Mouse (Mus musculus) hindbrain, embryonic 12.5 days (tissue): Measurements from ENCODE around the gene Baz2b. TPM values are rescaled to one million over a fixed set of nuclear protein-coding genes. Genes with fewer than 3 reads are reported as not detected.
A peak's percentile ranks its signal among the peaks of the same experiment; 100 is the strongest.
"Not testable (repeated sequence)": the region's sequence is repeated elsewhere in the genome, so short reads cannot be mapped to it uniquely, and the experiment has no call there.

Experiments used
- ATAC-seq: fragments of 200-750 bp; cut with Nextera tagmentation; 2 replicates; pipeline ENCODE4 v1.8.0; 2017; ENCODE audit warnings: moderate TSS enrichment; ENCODE audit not compliant: low FRiP score
- H3K27ac ChIP-seq: fragments of 300-500 bp; sonication (generic); 2 replicates; pipeline ENCODE4 v1.5.1; 2016; ENCODE audit warnings: mild to moderate bottlenecking
- H3K27me3 ChIP-seq: fragments of 300-500 bp; sonication (generic); 2 replicates; pipeline ENCODE4 v1.6.1; 2016; ENCODE audit warnings: mild to moderate bottlenecking
- H3K36me3 ChIP-seq: fragments of 300-500 bp; sonication (generic); 2 replicates; pipeline ENCODE4 v1.6.1; 2016; ENCODE audit warnings: mild to moderate bottlenecking
- H3K4me1 ChIP-seq: fragments of 300-500 bp; sonication (generic); 2 replicates; pipeline ENCODE4 v1.6.1; 2016
- H3K4me2 ChIP-seq: fragments of 300-500 bp; sonication (generic); replicated peaks from 2 replicates; pipeline ENCODE4 v1.6.1; 2016; ENCODE audit warnings: mild to moderate bottlenecking
- H3K4me3 ChIP-seq: fragments of 300-500 bp; sonication (generic); 2 replicates; pipeline ENCODE4 v1.5.1; 2016; ENCODE audit warnings: mild to moderate bottlenecking
- H3K9ac ChIP-seq: fragments of 300-500 bp; sonication (generic); 2 replicates; pipeline ENCODE4 v1.6.1; 2016; ENCODE audit warnings: mild to moderate bottlenecking, moderate library complexity
- H3K9me3 ChIP-seq: fragments of 300-500 bp; sonication (generic); replicated peaks from 2 replicates; pipeline ENCODE4 v1.6.1; 2016; ENCODE audit warnings: mild to moderate bottlenecking
- WGBS: fragments of 180-500 bp; shearing (Covaris S2); methylation state at CpG from one replicate; pipeline ENCODE4 v1.1.7; 2016; 5-methylcytosine and 5-hydroxymethylcytosine counted together
- polyA plus RNA-seq: library from polyadenylated mRNA; unstranded; fragments of >200 nt; fragmentation: Nextera tagmentation; extraction: Ambion mirVana; gene quantifications from 2 replicates; pipeline ENCODE4 v1.2.1, GENCODE M21; 2016

Gene Baz2b
- polyA plus RNA-seq, 1 experiment from 2014 or later, result 92.4 TPM

DNA sequence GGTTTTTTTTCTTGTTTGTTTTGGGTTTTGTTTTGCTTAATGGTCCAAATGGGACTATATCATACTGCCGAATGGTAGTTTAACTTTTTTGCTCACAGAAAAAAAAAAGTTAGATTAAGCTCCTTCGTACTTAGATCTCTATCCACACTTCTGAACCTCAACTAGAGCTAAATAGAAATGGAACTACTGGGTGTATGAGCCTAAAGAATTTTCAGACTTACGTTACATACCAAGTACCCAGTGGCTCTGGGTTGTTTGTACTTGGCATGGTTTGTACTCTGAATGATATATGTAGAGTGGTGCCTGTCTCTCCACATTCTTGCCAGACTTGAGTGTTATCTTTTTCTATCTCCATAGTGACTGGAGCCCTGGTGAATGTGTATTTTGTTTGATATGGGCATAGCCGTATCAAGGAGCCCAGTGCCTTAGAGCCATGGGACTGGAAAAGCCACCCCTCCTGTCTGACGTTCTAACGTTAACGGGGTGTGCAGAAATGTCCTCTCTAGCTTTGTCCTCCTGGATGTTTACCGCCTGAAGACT, 326.8 kb downstream of the Baz2b start:
- Histone ChIP-seq H3K27me3 (no peaks in the 10 kb centered on the region), H3K36me3 (no peaks in the 10 kb centered on the region), H3K4me1 (no peaks in the 10 kb centered on the region), H3K9me3 (no peaks in the 10 kb centered on the region), H3K4me2 (peak overlapping the region; percentile 68), H3K27ac (no peak overlapping the region), H3K9ac (no peak overlapping the region), H3K4me3 (peak overlapping the region; percentile 75)
- ATAC-seq, result peak; percentile 41
- WGBS, result 79% methylated on average over 8 of the region's 8 CpGs

DNA sequence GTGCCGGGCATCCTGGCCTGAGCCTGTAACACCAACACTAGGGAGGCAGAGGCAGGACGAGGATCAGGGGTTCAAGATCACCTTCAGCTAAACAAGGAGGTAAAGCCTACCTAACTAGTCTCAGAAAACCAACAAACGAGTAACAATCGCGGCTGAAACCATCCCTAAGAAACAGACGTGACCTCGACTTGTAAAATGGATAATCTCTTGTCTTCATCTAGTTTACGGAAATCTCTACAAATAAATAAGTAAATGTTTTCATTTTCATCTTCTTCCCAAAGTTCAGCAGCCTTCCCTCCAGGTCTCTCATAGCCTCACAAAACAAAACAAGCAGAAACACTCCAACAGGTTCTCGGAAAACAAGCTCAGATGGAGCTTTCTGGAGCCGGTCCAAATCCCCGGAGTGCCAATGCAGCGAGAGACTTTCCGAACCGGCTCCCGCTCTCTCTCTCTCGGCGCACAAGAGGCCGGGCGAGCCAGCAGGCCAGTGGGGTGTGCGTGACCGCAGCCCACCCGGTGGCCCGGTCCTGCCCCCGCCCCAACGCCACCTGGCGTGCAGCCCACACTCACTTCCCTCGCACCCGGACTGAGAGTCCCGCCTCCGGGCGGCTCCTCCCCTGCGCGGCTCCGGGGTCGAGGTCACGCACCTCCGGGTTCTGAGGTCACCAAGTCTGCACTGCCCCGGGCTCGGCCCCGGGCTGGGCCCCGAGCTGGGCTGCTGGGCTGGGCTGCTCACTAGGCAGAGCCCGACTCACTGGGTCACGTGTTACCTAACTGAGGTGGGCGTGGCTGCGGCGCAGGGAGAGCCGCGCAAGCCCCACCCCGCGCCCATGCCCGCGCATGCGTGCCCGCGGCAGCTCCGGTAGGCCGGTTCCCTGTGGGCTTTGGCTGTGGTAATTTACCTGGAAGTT, 327.6 kb downstream of the Baz2b start, which contains the start of gene Wdsub1:
Gene Wdsub1 (minus strand): TSS at position 761 of the 911 bp plus-strand sequence.
- peak within 1 kb of the TSS; percentile 67 for H3K9ac ChIP-seq
- no peaks in the 10 kb centered on the region for H3K9me3 ChIP-seq
- peak within 1 kb of the TSS; percentile 75 for H3K4me3 ChIP-seq
- 5% methylated on average over 57 of the region's 57 CpGs for WGBS
- peak; percentile 95 for ATAC-seq
- peak within 1 kb of the TSS; percentile 31; the same call in 1 of the 2 replicates for H3K27ac ChIP-seq
- peak within 1 kb of the TSS; percentile 68 for H3K4me2 ChIP-seq
- H3K4me1 ChIP-seq, result no peaks in the 10 kb centered on the region
- no peaks in the 10 kb centered on the region for H3K36me3 ChIP-seq
- no peaks in the 10 kb centered on the region for H3K27me3 ChIP-seq

DNA sequence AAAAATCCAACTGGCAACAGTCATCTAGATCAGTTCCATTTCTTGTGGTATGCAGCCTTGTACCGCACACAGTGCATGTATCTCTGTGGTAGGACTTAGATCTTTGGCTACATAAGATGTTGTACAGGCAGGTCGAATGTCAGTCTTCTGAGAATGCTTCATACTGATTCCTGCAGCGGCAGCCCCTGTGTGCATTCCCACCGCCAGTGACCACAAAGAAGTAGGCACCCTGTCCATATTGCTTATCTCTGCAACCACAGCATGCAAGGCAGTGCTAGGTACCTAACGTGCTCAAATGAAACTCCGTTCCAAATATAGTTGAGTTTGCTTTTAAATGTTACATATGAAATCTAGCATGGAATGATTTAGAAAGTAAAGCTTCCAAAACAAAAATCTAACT, 328.2 kb downstream of the Baz2b start:
- peak overlapping the region; percentile 68 for H3K4me2 ChIP-seq
- H3K9ac ChIP-seq, result no peak overlapping the region
- H3K4me3 ChIP-seq, result peak overlapping the region; percentile 75; the same call in 1 of the 2 replicates
- no peak overlapping the region for H3K27ac ChIP-seq
- WGBS, result 79% methylated on average over 6 of the region's 6 CpGs
- no peaks in the 10 kb centered on the region for H3K27me3 ChIP-seq
- H3K36me3 ChIP-seq, result no peaks in the 10 kb centered on the region
- no peaks in the 10 kb centered on the region for H3K9me3 ChIP-seq
- ATAC-seq, result no peak
- H3K4me1 ChIP-seq, result no peaks in the 10 kb centered on the region

DNA sequence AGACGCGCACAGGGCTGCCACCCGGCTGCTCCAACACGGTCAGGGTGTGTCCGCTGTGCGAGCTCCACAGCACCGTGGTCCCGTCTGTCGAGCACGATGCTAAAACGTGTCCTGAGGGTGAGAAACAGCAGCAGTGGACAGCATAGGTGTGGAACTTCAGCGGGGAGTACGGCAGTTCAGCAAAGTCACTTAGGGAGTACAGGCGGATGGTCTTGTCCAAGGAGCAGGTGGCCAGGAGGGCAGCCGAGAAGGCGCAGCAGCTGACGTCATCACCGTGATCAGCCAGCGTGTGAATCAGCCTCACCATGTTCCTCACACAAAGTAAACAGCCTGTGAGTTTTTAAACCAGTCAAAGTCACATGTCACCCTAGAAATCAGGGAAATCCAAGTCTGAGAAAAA, 331.4 kb downstream of the Baz2b start:
- WGBS, result 78% methylated on average over 19 of the region's 19 CpGs
- H3K27me3 ChIP-seq, result no peaks in the 10 kb centered on the region
- no peak for ATAC-seq
- H3K4me1 ChIP-seq, result no peaks in the 10 kb centered on the region
- no peaks in the 10 kb centered on the region for H3K9me3 ChIP-seq
- H3K36me3 ChIP-seq, result no peaks in the 10 kb centered on the region
- no peak overlapping the region for H3K27ac ChIP-seq
- H3K4me3 ChIP-seq, result no peak overlapping the region
- H3K4me2 ChIP-seq, result no peak overlapping the region
- no peak overlapping the region for H3K9ac ChIP-seq

DNA sequence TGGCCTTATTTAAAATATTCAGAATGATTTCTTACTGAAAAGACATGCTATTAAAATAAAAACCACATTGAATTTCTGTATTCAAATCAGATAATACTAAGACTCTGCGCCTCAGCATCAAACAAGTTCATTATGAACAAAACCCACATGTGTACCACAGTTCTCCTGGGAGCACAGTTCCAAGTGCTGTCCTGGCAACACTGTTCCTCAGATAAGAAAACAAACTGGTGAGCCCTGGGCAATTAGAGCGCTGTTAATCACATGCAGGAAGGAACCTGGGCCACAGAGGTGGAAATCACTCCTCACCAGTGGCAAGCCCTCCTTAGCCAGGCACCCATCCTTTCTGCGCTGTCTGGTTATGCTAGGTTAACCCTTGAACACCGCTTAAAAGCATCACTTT, 332.3 kb downstream of the Baz2b start:
- Histone ChIP-seq H3K9ac (no peak overlapping the region), H3K4me1 (no peaks in the 10 kb centered on the region), H3K27ac (peak overlapping the region; percentile 30; the same call in 1 of the 2 replicates), H3K4me2 (no peak overlapping the region), H3K9me3 (no peaks in the 10 kb centered on the region), H3K36me3 (no peaks in the 10 kb centered on the region), H3K4me3 (no peak overlapping the region), H3K27me3 (no peaks in the 10 kb centered on the region)
- WGBS, result 84% methylated on average over 4 of the region's 4 CpGs
- no peak; the same call in 1 of the 2 replicates for ATAC-seq

DNA sequence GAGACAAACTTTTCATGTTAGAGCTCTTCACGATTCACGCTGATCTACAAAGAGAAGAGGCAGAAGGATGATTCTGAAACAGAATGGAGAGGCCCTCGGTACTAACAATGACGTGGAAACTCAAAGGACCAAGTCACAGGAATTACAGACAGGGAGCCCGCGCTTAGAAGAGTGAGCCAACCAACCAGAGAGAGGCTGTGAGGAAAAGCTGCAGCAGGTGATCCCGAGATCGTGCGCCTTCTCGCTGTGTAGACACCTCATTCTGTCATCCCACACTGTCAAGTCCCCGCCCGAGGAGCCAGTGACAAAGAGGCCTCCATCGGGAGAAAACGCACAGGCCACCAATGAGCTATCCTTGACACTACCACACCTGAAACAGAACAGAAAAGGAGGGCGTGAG, 333.2 kb downstream of the Baz2b start:
- H3K9me3 ChIP-seq, result no peaks in the 10 kb centered on the region
- no peak overlapping the region for H3K9ac ChIP-seq
- H3K27ac ChIP-seq, result no peak overlapping the region
- H3K4me1 ChIP-seq, result no peaks in the 10 kb centered on the region
- no peak overlapping the region for H3K4me2 ChIP-seq
- WGBS, result 89% methylated on average over 15 of the region's 15 CpGs
- no peak for ATAC-seq
- no peak overlapping the region for H3K4me3 ChIP-seq
- no peaks in the 10 kb centered on the region for H3K27me3 ChIP-seq
- peaks cover 3% of the 10 kb centered on the region for H3K36me3 ChIP-seq

DNA sequence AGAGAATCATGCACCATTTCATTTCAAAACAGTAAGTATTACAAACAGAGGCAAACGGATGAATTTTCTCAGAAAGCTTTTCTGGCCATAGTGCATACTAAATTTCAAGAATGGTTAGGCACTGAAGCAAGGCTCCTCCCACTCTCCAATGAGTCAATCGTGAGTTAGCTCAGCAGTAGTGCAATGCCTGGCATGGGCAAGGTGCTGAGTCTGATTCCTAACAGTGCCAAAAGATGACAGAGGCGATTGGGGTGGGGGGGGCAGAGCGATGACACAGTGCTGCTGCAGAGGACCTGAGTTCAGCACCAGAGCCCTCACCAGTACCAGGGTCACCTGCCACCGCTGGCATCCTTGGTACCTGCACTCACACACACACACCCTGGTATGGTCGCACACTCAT, 339.1 kb downstream of the Baz2b start:
- H3K36me3 ChIP-seq, result peaks cover 5% of the 10 kb centered on the region
- no peak overlapping the region for H3K4me3 ChIP-seq
- H3K27ac ChIP-seq, result no peak overlapping the region
- H3K4me1 ChIP-seq, result no peaks in the 10 kb centered on the region
- no peak for ATAC-seq
- H3K4me2 ChIP-seq, result no peak overlapping the region
- no peak overlapping the region for H3K9ac ChIP-seq
- no peaks in the 10 kb centered on the region for H3K27me3 ChIP-seq
- no peaks in the 10 kb centered on the region for H3K9me3 ChIP-seq
- 90% methylated on average over 6 of the region's 6 CpGs for WGBS

DNA sequence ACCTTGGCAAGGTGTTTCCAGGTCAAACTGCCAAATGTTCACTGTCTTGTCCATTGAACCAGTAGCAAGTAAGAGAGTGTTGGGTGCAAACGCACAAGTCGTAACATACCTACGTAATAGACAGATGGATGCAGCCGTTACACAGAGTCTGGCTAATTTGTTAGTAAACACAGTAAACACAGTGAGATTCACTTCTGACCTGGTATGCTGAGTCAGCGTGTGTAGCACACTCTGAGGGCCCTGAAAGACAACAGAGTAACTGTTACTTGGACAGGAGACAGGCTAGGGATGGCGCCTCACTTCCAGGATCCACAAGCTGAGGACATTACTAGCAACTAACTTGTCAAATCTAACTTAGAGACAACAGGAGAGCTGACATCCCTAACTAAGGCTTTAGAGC, 347.0 kb downstream of the Baz2b start:
- no peak for ATAC-seq
- no peak overlapping the region for H3K4me3 ChIP-seq
- no peak overlapping the region for H3K27ac ChIP-seq
- H3K9me3 ChIP-seq, result no peaks in the 10 kb centered on the region
- H3K4me2 ChIP-seq, result no peak overlapping the region
- 91% methylated on average over 6 of the region's 6 CpGs for WGBS
- H3K27me3 ChIP-seq, result no peaks in the 10 kb centered on the region
- no peaks in the 10 kb centered on the region for H3K36me3 ChIP-seq
- 0 out of 2 replicates have a peak, but pooled peaks cover 3% of the 10 kb centered on the region for H3K4me1 ChIP-seq
- no peak overlapping the region for H3K9ac ChIP-seq

DNA sequence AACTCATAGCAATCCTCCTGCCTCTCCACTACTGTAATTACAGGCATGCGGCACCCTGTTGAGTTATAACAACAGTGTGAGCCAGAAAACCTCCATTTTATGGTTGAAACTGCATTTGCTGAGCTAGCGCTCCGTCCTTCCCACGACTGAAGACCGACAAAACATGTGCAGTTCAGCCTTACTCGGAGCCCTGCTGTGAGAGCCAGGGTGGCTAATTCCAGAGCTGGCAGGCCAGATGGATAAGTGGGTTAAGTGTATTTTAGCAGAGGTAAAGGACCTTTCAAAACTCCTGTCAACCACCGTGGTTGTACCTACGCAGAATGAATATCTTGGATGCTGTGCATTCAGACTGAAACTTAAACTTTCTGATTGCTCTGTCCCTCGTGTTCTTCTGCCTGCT, 355.3 kb downstream of the Baz2b start:
- Histone ChIP-seq H3K9ac (no peak overlapping the region), H3K4me2 (no peak overlapping the region), H3K4me3 (no peak overlapping the region), H3K27ac (no peak overlapping the region), H3K4me1 (0 out of 2 replicates have a peak, but pooled peaks cover 1% of the 10 kb centered on the region), H3K36me3 (peaks cover 9% of the 10 kb centered on the region; the same call in 1 of the 2 replicates), H3K27me3 (no peaks in the 10 kb centered on the region), H3K9me3 (no peaks in the 10 kb centered on the region)
- WGBS, result 78% methylated on average over 9 of the region's 9 CpGs
- no peak for ATAC-seq

DNA sequence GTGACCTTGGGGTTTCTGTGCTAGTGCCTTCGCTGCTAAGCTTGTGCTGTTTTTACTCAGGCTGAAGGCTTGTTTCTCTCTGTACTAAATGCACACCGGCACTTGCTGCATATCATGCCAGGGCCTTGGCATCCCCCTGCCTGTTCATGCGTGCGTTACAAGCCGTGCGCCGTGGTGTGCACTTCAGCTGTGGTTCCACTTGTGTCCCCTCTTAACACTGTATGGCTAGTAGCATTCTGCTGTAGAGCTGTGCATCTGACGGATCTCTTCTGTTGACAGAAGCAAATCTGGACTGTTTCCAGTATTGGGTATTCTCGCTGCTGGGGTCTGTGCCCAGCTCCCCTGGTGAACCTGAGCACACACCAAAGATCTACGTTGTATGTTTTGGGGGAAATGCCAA, 356.1 kb downstream of the Baz2b start:
- ATAC-seq, result no peak
- Histone ChIP-seq H3K4me1 (no peaks in the 10 kb centered on the region), H3K36me3 (peaks cover 9% of the 10 kb centered on the region; the same call in 1 of the 2 replicates), H3K4me2 (no peak overlapping the region), H3K27me3 (no peaks in the 10 kb centered on the region), H3K9me3 (no peaks in the 10 kb centered on the region), H3K9ac (no peak overlapping the region), H3K4me3 (no peak overlapping the region), H3K27ac (no peak overlapping the region)
- WGBS, result 93% methylated on average over 10 of the region's 10 CpGs

DNA sequence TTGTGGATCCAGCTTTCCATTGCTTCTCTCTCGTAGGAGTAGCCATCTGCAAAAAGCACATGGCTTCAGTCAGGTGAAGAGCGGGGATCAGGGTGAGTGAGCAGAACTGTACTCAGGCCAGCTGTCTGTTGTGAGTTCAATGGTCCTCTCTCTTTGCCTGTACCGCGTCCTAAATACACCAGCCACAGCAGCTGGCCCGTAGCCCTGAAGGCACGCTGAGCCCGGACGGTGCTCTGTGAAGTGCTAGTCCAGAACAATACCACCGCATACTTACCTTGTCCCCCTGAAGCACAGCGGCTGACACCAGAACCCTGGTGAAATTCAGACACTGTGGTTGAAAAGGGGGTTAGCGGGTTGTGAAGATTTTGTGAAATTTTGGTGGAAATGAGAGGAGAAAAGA, 356.7 kb downstream of the Baz2b start:
- Histone ChIP-seq H3K4me3 (no peak overlapping the region), H3K36me3 (peaks cover 9% of the 10 kb centered on the region; the same call in 1 of the 2 replicates), H3K9me3 (no peaks in the 10 kb centered on the region), H3K27ac (no peak overlapping the region), H3K27me3 (no peaks in the 10 kb centered on the region), H3K9ac (no peak overlapping the region), H3K4me1 (0 out of 2 replicates have a peak, but pooled peaks cover 2% of the 10 kb centered on the region), H3K4me2 (no peak overlapping the region)
- 79% methylated on average over 11 of the region's 11 CpGs for WGBS
- 0 out of 2 replicates have a peak, but pooled peaks have one; percentile 52 for ATAC-seq

DNA sequence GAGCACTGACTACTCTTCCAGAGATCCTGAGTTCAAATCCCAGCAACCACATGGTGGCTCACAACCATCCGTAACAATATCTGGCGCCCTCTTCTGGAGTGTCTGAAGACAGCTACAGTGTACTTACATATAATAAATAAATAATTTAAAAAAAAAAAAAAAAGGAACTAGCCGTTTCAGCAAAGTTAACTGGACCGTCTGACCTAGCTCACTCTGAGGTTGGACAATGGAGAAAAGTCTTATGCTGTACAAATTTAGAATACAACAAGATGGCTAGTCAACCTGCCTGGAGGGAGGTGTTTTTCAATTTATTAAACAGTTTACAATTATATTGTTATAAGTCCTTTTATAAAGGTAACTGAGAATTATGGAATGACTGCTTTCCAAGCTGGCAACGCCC, 357.8 kb downstream of the Baz2b start:
- WGBS, result 87% methylated on average over 3 of the region's 5 CpGs
- not testable (repeated sequence) for H3K9ac ChIP-seq, H3K9me3 ChIP-seq, H3K27ac ChIP-seq, H3K4me2 ChIP-seq, H3K4me3 ChIP-seq, ATAC-seq, H3K4me1 ChIP-seq, H3K36me3 ChIP-seq, H3K27me3 ChIP-seq
